In genomic region chr4:130663810-130664401, GRCm38 (mm10) we compare ENCODE assay signal across 8 mouse cellular contexts. TPM values are rescaled to one million over a fixed set of nuclear protein-coding genes. Genes with fewer than 3 reads are reported as not detected.
DNase-seq lines count a peak whose midpoint lies in the region; ATAC-seq lines count a peak whose summit lies in the region.

No protein-coding gene starts in this region.

- peaks cover 18% of the 10 kb centered on the region for H3K4me1 ChIP-seq in forebrain, embryonic 14.5 days (ENCODE audit: control insufficient read depth, insufficient read depth, low read length)
- H3K4me1 ChIP-seq in hindbrain, embryonic 11.5 days (replicated peaks; ENCODE audit: control insufficient read depth, insufficient read depth, low read length), result 0 out of 2 replicates have a peak, but pooled peaks cover under 1% of the 10 kb centered on the region

- under 1% methylated on average over 22 of the region's 22 CpGs for WGBS in forebrain, embryonic 14.5 days
- WGBS in hindbrain, embryonic 11.5 days, result under 1% methylated on average over 22 of the region's 22 CpGs

- peak; percentile 55 for DNase-seq in ES-CJ7 (ENCODE audit: low read depth, low spot score)
- peak; percentile 33 for DNase-seq in c-Kit-positive CD71-positive TER-119-positive erythroid progenitor cells, embryonic 14.5 days (ENCODE audit: low spot score)
- peak; percentile 35 for DNase-seq in forebrain, embryonic 14.5 days (ENCODE audit: low spot score)
- peak; percentile 65 for DNase-seq in hindbrain, embryonic 11.5 days (ENCODE audit: low spot score)
- DNase-seq in layer of hippocampus, postnatal 10 days (ENCODE audit: low spot score in 2 of 2), result peak; percentile 49 to 62
- peak; percentile 36 for DNase-seq in lung, postnatal 36 days
- peak; percentile 41 for DNase-seq in right cerebral cortex, postnatal 14 days
- DNase-seq in urinary bladder, postnatal 25 days (ENCODE audit: low spot score), result peak; percentile 27

- H3K9me3 ChIP-seq in forebrain, embryonic 14.5 days (replicated peaks; ENCODE audit: control insufficient read depth, low read length), result no peaks in the 10 kb centered on the region
- no peaks in the 10 kb centered on the region for H3K9me3 ChIP-seq in hindbrain, embryonic 11.5 days (ENCODE audit: control insufficient read depth, low read length)

- peak overlapping the region; percentile 88 for H3K4me2 ChIP-seq in forebrain, embryonic 14.5 days (ENCODE audit: low read length)
- H3K4me2 ChIP-seq in hindbrain, embryonic 11.5 days (replicated peaks; ENCODE audit: low read depth, low read length), result peak overlapping the region; percentile 77

- peak overlapping the region; percentile 71 for H3K4me3 ChIP-seq in forebrain, embryonic 14.5 days (ENCODE audit: low read depth, low read length)
- peak overlapping the region; percentile 96 for H3K4me3 ChIP-seq in hindbrain, embryonic 11.5 days (ENCODE audit: low read depth, low read length)

- peaks cover 5% of the 10 kb centered on the region for H3K36me3 ChIP-seq in forebrain, embryonic 14.5 days (ENCODE audit: control insufficient read depth, insufficient read depth, low read length)
- no peaks in the 10 kb centered on the region for H3K36me3 ChIP-seq in hindbrain, embryonic 11.5 days (ENCODE audit: control insufficient read depth, insufficient read depth, low read length)

- peak overlapping the region; percentile 98 for H3K9ac ChIP-seq in forebrain, embryonic 14.5 days (ENCODE audit: low read length)
- peak overlapping the region; percentile 97 for H3K9ac ChIP-seq in hindbrain, embryonic 11.5 days (ENCODE audit: low read depth, low read length)

- ATAC-seq in forebrain, embryonic 14.5 days, result peak; percentile 16
- ATAC-seq in hindbrain, embryonic 11.5 days (ENCODE audit: low FRiP score), result peak; percentile 31

- peak overlapping the region; percentile 96 for H3K27ac ChIP-seq in forebrain, embryonic 14.5 days (ENCODE audit: low read depth, low read length)
- peak overlapping the region; percentile 94 for H3K27ac ChIP-seq in hindbrain, embryonic 11.5 days (ENCODE audit: low read depth, low read length)

- no peaks in the 10 kb centered on the region for H3K27me3 ChIP-seq in forebrain, embryonic 14.5 days (replicated peaks; ENCODE audit: control insufficient read depth, insufficient read depth, low read length)
- no peaks in the 10 kb centered on the region for H3K27me3 ChIP-seq in hindbrain, embryonic 11.5 days (ENCODE audit: control insufficient read depth, insufficient read depth, low read length)

RNA-seq across cellular contexts. Expression of gene Pum1, which starts 0.8 kb away (rescaled TPM):
- polyA plus RNA-seq in forebrain, embryonic 14.5 days (2014; fragmentation: Nextera tagmentation; extraction: Ambion mirVana), result 91.6 and 116 TPM in 2 replicates
- polyA plus RNA-seq in hindbrain, embryonic 11.5 days (2014; fragmentation: Nextera tagmentation; extraction: Ambion mirVana), result 106 and 117 TPM in 2 replicates
- 100 to 1,000 TPM in 1 of 2 experiments, 10 to 100 TPM in 1; 95.9 to 117 TPM for total RNA-seq in layer of hippocampus, postnatal 10 days (2021)

Comparison
In these comparisons a context has a peak if more than half of its experiments do, and no peak if none do; other contexts are left out.
1. Peak in every context shown above with its lines: DNase-seq, ATAC-seq, H3K4me3 ChIP-seq and H3K27ac ChIP-seq.